Mouse (Mus musculus) thymus, adult 2 months (tissue): ENCODE results near the gene Dao.

Source experiments
- CTCF ChIP-seq: fragments of 200-500 bp; IDR thresholded peaks from 2 replicates; pipeline ENCODE4 v1.5.1; 2012; ENCODE audit warnings: mild to moderate bottlenecking, control low read depth, low read length, moderate library complexity, borderline replicate concordance; ENCODE audit not compliant: control insufficient read depth, poor library complexity, insufficient read depth; ENCODE audit errors: extremely low read depth
- POLR2A ChIP-seq: fragments of 200-500 bp; IDR thresholded peaks from 2 replicates; pipeline ENCODE4 v1.6.1; 2012; ENCODE audit warnings: mild to moderate bottlenecking, low read length, control low read depth, moderate library complexity; ENCODE audit not compliant: control insufficient read depth, poor library complexity, insufficient read depth; ENCODE audit errors: extremely low read depth

GRCm38 (mm10) chr5:114063958-114064357, 60.5 kb downstream of the Dao start:
- no peak for TF ChIP-seq CTCF
- no peak for TF ChIP-seq POLR2A
